In genomic region chr7:3674507-3675227, GRCm38 (mm10) we compare ENCODE assay signal across 8 mouse cellular contexts. TPM values are rescaled to one million over a fixed set of nuclear protein-coding genes. Genes with fewer than 3 reads are reported as not detected.
DNase-seq lines count a peak whose midpoint lies in the region; ATAC-seq and TF ChIP-seq lines count a peak whose summit lies in the region.

No protein-coding gene starts in this region.

- peak; percentile 90 for ATAC-seq in forebrain, embryonic 12.5 days (ENCODE audit: low FRiP score)
- peak; percentile 70 for ATAC-seq in liver, embryonic 15.5 days (ENCODE audit: insufficient read depth)
- ATAC-seq in neural tube, embryonic 12.5 days (ENCODE audit: low FRiP score, low read depth), result peak; percentile 81
- peak; percentile 75 for ATAC-seq in stomach, postnatal 0 days (ENCODE audit: low FRiP score, low TSS enrichment)

- H3K36me3 ChIP-seq in forebrain, embryonic 12.5 days (replicated peaks), result no peaks in the 10 kb centered on the region; the same call in 1 of the 2 replicates
- no peaks in the 10 kb centered on the region for H3K36me3 ChIP-seq in liver, embryonic 15.5 days (replicated peaks)
- H3K36me3 ChIP-seq in neural tube, embryonic 12.5 days, result peaks cover 6% of the 10 kb centered on the region
- H3K36me3 ChIP-seq in stomach, postnatal 0 days (ENCODE audit: control insufficient read depth, insufficient read depth, low read length), result no peaks in the 10 kb centered on the region

- no peak for TF ChIP-seq EP300 in stomach, postnatal 0 days (optimal IDR thresholded peaks at IDR 0.05)

- peak; percentile 91 for TF ChIP-seq CTCF in stomach, postnatal 0 days (IDR thresholded peaks at IDR 0.05; ENCODE audit: low read depth)

- H3K4me3 ChIP-seq in forebrain, embryonic 12.5 days (replicated peaks), result no peak overlapping the region
- no peak overlapping the region for H3K4me3 ChIP-seq in liver, embryonic 15.5 days (replicated peaks)
- no peak overlapping the region for H3K4me3 ChIP-seq in neural tube, embryonic 12.5 days
- H3K4me3 ChIP-seq in stomach, postnatal 0 days (ENCODE audit: low read depth, low read length), result no peak overlapping the region

- 78% methylated on average over 10 of the region's 10 CpGs for WGBS in forebrain, embryonic 12.5 days
- WGBS in liver, embryonic 15.5 days (ENCODE audit: insufficient replicate concordance), result 40% methylated on average over 10 of the region's 10 CpGs
- 77% methylated on average over 10 of the region's 10 CpGs for WGBS in neural tube, embryonic 12.5 days
- 67% methylated on average over 10 of the region's 10 CpGs for WGBS in stomach, postnatal 0 days

- H3K4me2 ChIP-seq in forebrain, embryonic 12.5 days, result no peak overlapping the region
- no peak overlapping the region for H3K4me2 ChIP-seq in liver, embryonic 15.5 days
- H3K4me2 ChIP-seq in neural tube, embryonic 12.5 days (replicated peaks), result no peak overlapping the region
- H3K4me2 ChIP-seq in stomach, postnatal 0 days (replicated peaks; ENCODE audit: low read depth), result no peak overlapping the region

- no peaks in the 10 kb centered on the region for H3K9me3 ChIP-seq in forebrain, embryonic 12.5 days
- no peaks in the 10 kb centered on the region for H3K9me3 ChIP-seq in liver, embryonic 15.5 days (replicated peaks)
- H3K9me3 ChIP-seq in neural tube, embryonic 12.5 days, result no peaks in the 10 kb centered on the region
- no peaks in the 10 kb centered on the region for H3K9me3 ChIP-seq in stomach, postnatal 0 days (ENCODE audit: control insufficient read depth, low read length)

- no peaks in the 10 kb centered on the region for H3K4me1 ChIP-seq in forebrain, embryonic 12.5 days
- H3K4me1 ChIP-seq in liver, embryonic 15.5 days (replicated peaks), result no peaks in the 10 kb centered on the region; the same call in 1 of the 2 replicates
- no peaks in the 10 kb centered on the region for H3K4me1 ChIP-seq in neural tube, embryonic 12.5 days
- no peaks in the 10 kb centered on the region for H3K4me1 ChIP-seq in stomach, postnatal 0 days (replicated peaks; ENCODE audit: control insufficient read depth, insufficient read depth)

- H3K9ac ChIP-seq in forebrain, embryonic 12.5 days, result no peak overlapping the region
- H3K9ac ChIP-seq in liver, embryonic 15.5 days, result no peak overlapping the region
- H3K9ac ChIP-seq in neural tube, embryonic 12.5 days, result no peak overlapping the region
- H3K9ac ChIP-seq in stomach, postnatal 0 days (ENCODE audit: low read length), result no peak overlapping the region

- no peaks in the 10 kb centered on the region for H3K27me3 ChIP-seq in forebrain, embryonic 12.5 days
- H3K27me3 ChIP-seq in liver, embryonic 15.5 days, result no peaks in the 10 kb centered on the region
- no peaks in the 10 kb centered on the region for H3K27me3 ChIP-seq in neural tube, embryonic 12.5 days (replicated peaks)
- no peaks in the 10 kb centered on the region for H3K27me3 ChIP-seq in stomach, postnatal 0 days (ENCODE audit: control insufficient read depth, insufficient read depth, low read length)

- no peak overlapping the region for H3K27ac ChIP-seq in forebrain, embryonic 12.5 days
- no peak overlapping the region for H3K27ac ChIP-seq in liver, embryonic 15.5 days (replicated peaks)
- no peak overlapping the region for H3K27ac ChIP-seq in neural tube, embryonic 12.5 days
- 0 out of 2 replicates have a peak overlapping the region, but pooled peaks have one; percentile 30 for H3K27ac ChIP-seq in stomach, postnatal 0 days (replicated peaks)

- DNase-seq in CD8-positive naive resting alpha-beta T cell, adult 2 months (ENCODE audit: low read depth in 2 of 2, low spot score in 2 of 2), result peak; percentile 71 to 81
- peak; percentile 72 for DNase-seq in c-Kit-positive CD71-positive TER-119-negative erythroid progenitor cells, embryonic 14.5 days (ENCODE audit: low read depth)
- peak; percentile 84 to 93 for DNase-seq in heart, postnatal 14 days
- peak; percentile 93 for DNase-seq in kidney, postnatal 4 days
- DNase-seq in stomach, postnatal 0 days (ENCODE audit: low spot score), result peak; percentile 87

- intact Hi-C loops in heart, postnatal 14 days (cut with DNase I), result loop anchor here (2.0 to 5.0 kb wide), 3 partner anchors 16 to 798 kb away; no protein-coding TSS in a partner anchor

RNA-seq across cellular contexts. Expression of gene Tmc4, which starts 2.7 kb away (rescaled TPM):
- polyA plus RNA-seq in forebrain, embryonic 12.5 days (2016; fragmentation: Nextera tagmentation; extraction: Ambion mirVana), result 2.9 and 3.1 TPM in 2 replicates
- 1 to 10 TPM; 1.1 to 2.0 TPM for total RNA-seq in heart, postnatal 14 days (2021)
- polyA plus RNA-seq in liver, embryonic 15.5 days (2015; fragmentation: Nextera tagmentation; extraction: Ambion mirVana), result 4.0 and 5.1 TPM in 2 replicates
- 3.2 and 4.0 TPM in 2 replicates for polyA plus RNA-seq in neural tube, embryonic 12.5 days (2016; fragmentation: Nextera tagmentation; extraction: Ambion mirVana)
- 70.1 and 77.4 TPM in 2 replicates for polyA plus RNA-seq in stomach, postnatal 0 days (2015; fragmentation: Nextera tagmentation; extraction: Ambion mirVana)

RNA-seq across cellular contexts. Expression of gene Leng1, which starts 9.0 kb away (rescaled TPM):
- polyA plus RNA-seq in forebrain, embryonic 12.5 days (2016; fragmentation: Nextera tagmentation; extraction: Ambion mirVana), result 20.4 and 21.7 TPM in 2 replicates
- total RNA-seq in heart, postnatal 14 days (2021), result 1 to 10 TPM; 8.5 to 9.6 TPM
- 5.9 and 6.6 TPM in 2 replicates for polyA plus RNA-seq in liver, embryonic 15.5 days (2015; fragmentation: Nextera tagmentation; extraction: Ambion mirVana)
- 23.4 and 25.7 TPM in 2 replicates for polyA plus RNA-seq in neural tube, embryonic 12.5 days (2016; fragmentation: Nextera tagmentation; extraction: Ambion mirVana)
- 10.6 and 11.7 TPM in 2 replicates for polyA plus RNA-seq in stomach, postnatal 0 days (2015; fragmentation: Nextera tagmentation; extraction: Ambion mirVana)

RNA-seq across cellular contexts. Expression of gene Tsen34, which starts 18.0 kb away (rescaled TPM):
- polyA plus RNA-seq in forebrain, embryonic 12.5 days (2016; fragmentation: Nextera tagmentation; extraction: Ambion mirVana), result 204 and 215 TPM in 2 replicates
- 10 to 100 TPM; 68.0 to 85.6 TPM for total RNA-seq in heart, postnatal 14 days (2021)
- polyA plus RNA-seq in liver, embryonic 15.5 days (2015; fragmentation: Nextera tagmentation; extraction: Ambion mirVana), result 43.9 and 55.1 TPM in 2 replicates
- 225 and 226 TPM in 2 replicates for polyA plus RNA-seq in neural tube, embryonic 12.5 days (2016; fragmentation: Nextera tagmentation; extraction: Ambion mirVana)
- polyA plus RNA-seq in stomach, postnatal 0 days (2015; fragmentation: Nextera tagmentation; extraction: Ambion mirVana), result 143 TPM in 2 replicates

RNA-seq across cellular contexts. Expression of gene Mboat7, which starts 18.7 kb away (rescaled TPM):
- 39.5 and 40.8 TPM in 2 replicates for polyA plus RNA-seq in forebrain, embryonic 12.5 days (2016; fragmentation: Nextera tagmentation; extraction: Ambion mirVana)
- total RNA-seq in heart, postnatal 14 days (2021), result 10 to 100 TPM; 22.9 to 23.1 TPM
- 20.9 and 24.1 TPM in 2 replicates for polyA plus RNA-seq in liver, embryonic 15.5 days (2015; fragmentation: Nextera tagmentation; extraction: Ambion mirVana)
- polyA plus RNA-seq in neural tube, embryonic 12.5 days (2016; fragmentation: Nextera tagmentation; extraction: Ambion mirVana), result 44.3 and 47.5 TPM in 2 replicates
- 27.1 and 28.3 TPM in 2 replicates for polyA plus RNA-seq in stomach, postnatal 0 days (2015; fragmentation: Nextera tagmentation; extraction: Ambion mirVana)

RNA-seq across cellular contexts. Expression of gene Rps9, which starts 29.1 kb away (rescaled TPM):
- 1,127 and 1,163 TPM in 2 replicates for polyA plus RNA-seq in forebrain, embryonic 12.5 days (2016; fragmentation: Nextera tagmentation; extraction: Ambion mirVana)
- total RNA-seq in heart, postnatal 14 days (2021), result 100 to 1,000 TPM; 628 to 698 TPM
- polyA plus RNA-seq in liver, embryonic 15.5 days (2015; fragmentation: Nextera tagmentation; extraction: Ambion mirVana), result 692 and 790 TPM in 2 replicates
- 989 and 1,067 TPM in 2 replicates for polyA plus RNA-seq in neural tube, embryonic 12.5 days (2016; fragmentation: Nextera tagmentation; extraction: Ambion mirVana)
- polyA plus RNA-seq in stomach, postnatal 0 days (2015; fragmentation: Nextera tagmentation; extraction: Ambion mirVana), result 1,098 and 1,141 TPM in 2 replicates

Comparison
In these comparisons a context has a peak if more than half of its experiments do, and no peak if none do; other contexts are left out.
1. RNA of gene Tmc4, which starts 2.7 kb away (polyA plus RNA-seq): 70.1 to 77.4 TPM in stomach, postnatal 0 days; 4.0 to 5.1 TPM in liver, embryonic 15.5 days, 3.2 to 4.0 TPM in neural tube, embryonic 12.5 days and 2.9 to 3.1 TPM in forebrain, embryonic 12.5 days; every median in the first group is over 10 times any median in the second.
2. Peak in every context shown above with its lines, with median percentiles within 50 percentile points of each other: DNase-seq and ATAC-seq.